Mouse (Mus musculus) gastrocnemius, adult 18-20 months (tissue): Measurements from ENCODE around the gene Slc41a2. TPM values are rescaled to one million over a fixed set of nuclear protein-coding genes. Genes with fewer than 3 reads are reported as not detected.
"Not testable (repeated sequence)": the region's sequence is repeated elsewhere in the genome, so short reads cannot be mapped to it uniquely, and the experiment has no call there.

Experiments used
- DNase-seq: peaks from one replicate; pipeline ENCODE4 v3.0.0; 2021; ENCODE audit warnings: low spot score
- long read RNA-seq, 2 experiments: library from polyadenylated mRNA; stranded (forward); transcript quantifications; one replicate each; pipeline ENCODE4 v2.0.0; 2021
- total RNA-seq, 2 experiments: library from RNA; stranded (reverse); gene quantifications; 2 replicates each; pipeline ENCODE4 v1.2.3; 2021

The Slc41a2 gene
- under 1 TPM; 0.50 to 0.53 TPM for total RNA-seq
- long read RNA-seq, experiment 1, partial matches to known transcripts, result 0 of 2 reads
- long read RNA-seq, experiment 1, other reads (novel, unspliced or antisense), result 2 of 2 reads
- long read RNA-seq, experiment 2, result 0 reads

- peak; percentile 39 for DNase-seq
These were observed at the start of gene Slc41a2 for GRCm38 (mm10) chr10:83337159-83337951. Gene Slc41a2, minus strand, starts transcription at chr10:83337882.

GRCm38 (mm10) chr10:83385330-83385910 is 47.7 kb upstream of the Slc41a2 start:
- DNase-seq, result no peak

- DNase-seq, result no peak
These were observed 47.0 kb upstream of the Slc41a2 start for GRCm38 (mm10) chr10:83384456-83385215.

- no peak for DNase-seq
These were observed 46.2 kb upstream of the Slc41a2 start for GRCm38 (mm10) chr10:83383863-83384262.

GRCm38 (mm10) chr10:83382988-83383387 is 45.3 kb upstream of the Slc41a2 start:
- DNase-seq, result no peak

GRCm38 (mm10) chr10:83382528-83382927 is 44.8 kb upstream of the Slc41a2 start:
- DNase-seq, result no peak

GRCm38 (mm10) chr10:83380501-83380900 is 42.8 kb upstream of the Slc41a2 start:
- DNase-seq, result no peak

DNA sequence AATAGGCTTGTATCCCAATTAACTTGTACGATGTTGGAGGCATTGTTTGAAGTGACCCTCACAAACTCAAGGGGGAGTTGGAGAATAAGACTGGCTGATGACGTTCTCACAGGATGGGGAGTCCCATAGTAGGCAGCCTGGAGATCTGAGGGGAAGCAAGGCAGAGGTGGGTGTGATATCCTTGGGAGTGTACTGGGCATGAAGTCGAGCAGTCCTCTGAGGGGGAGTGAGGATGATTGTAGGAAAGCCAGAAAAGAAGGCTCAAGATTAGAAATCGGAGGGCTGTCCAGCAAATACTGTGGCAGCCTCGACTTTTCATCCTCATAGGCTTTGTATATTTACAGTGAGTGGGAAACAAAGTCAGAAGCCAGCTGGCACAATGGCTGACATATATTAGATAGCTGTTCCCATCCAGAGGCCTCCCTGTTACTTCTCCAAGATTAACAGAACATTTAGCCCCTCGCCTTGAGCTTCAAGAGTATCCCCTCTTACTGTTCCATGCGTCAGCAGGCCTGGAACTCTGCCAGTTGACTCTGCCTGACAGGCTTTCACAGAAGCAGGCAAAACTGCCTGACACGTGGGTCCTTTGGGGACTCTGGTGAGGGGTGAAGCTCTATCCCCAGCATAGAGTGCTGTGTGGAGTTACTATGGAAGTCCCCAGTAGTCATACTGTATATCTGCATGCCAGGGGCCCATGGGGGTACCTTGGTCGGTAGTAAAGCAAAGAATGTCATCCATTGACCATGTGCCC is 40.6 kb upstream of the Slc41a2 start:
- no peak for DNase-seq

DNA sequence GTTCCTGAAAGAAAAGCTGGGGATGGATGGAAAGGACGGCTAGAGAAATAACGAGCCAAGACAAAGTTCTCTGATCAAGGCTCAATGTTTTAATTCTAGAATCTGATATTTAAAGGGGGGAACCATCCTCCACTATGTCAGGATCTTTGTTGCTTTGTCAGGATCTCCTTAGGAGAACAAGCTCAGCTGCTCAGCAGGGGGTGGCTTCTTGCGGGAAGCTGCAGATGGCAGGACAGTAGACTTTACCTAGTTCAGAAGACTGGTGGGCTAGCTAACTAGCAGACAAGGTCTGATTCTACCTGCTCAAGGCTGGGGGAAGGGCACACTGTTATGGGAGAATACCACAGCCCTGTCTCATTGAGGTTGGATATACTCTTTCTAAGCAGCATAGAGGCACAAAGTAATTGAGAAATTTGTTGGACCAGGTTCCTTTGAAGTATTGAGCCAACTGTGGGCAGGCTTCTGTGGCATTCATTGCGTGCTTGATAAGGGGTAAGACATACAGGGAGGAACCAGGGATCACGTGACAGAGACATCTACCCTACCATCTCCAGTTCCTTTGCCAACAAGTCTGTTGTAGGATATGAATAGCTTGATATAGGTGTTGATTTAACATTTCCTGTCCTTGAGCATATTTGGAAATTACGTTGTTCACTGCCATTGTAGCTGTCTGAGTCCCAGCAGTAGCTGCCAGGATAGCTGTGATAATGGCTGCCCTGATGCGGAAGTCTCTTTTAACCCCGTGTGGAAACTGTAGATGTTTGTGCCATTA is 39.4 kb upstream of the Slc41a2 start:
- no peak for DNase-seq

GRCm38 (mm10) chr10:83375458-83375857 is 37.8 kb upstream of the Slc41a2 start:
- not testable (repeated sequence) for DNase-seq

- DNase-seq, result no peak
These were observed 36.5 kb upstream of the Slc41a2 start for GRCm38 (mm10) chr10:83374045-83374656.

GRCm38 (mm10) chr10:83368918-83369317 is 31.2 kb upstream of the Slc41a2 start:
- DNase-seq, result no peak

DNA sequence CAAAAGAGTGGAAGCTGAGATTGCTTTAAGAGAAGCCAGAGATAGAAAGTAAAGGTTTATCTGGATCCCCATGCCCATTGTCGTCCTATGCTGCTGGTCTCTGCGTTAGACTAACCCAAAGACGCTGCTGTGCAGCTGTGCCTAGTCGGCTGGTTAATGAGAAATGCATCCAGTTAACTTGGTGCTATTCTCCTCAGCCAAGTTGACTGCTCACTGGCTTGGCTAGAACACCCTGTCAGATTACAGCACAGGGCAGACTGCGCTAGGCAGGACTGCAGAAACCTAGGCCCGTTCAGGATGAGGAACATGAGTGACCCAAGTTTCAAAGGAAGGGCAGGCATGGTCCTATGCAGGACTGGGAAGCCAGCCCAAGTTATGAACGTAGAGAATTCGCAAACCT is 25.8 kb upstream of the Slc41a2 start:
- DNase-seq, result no peak

DNA sequence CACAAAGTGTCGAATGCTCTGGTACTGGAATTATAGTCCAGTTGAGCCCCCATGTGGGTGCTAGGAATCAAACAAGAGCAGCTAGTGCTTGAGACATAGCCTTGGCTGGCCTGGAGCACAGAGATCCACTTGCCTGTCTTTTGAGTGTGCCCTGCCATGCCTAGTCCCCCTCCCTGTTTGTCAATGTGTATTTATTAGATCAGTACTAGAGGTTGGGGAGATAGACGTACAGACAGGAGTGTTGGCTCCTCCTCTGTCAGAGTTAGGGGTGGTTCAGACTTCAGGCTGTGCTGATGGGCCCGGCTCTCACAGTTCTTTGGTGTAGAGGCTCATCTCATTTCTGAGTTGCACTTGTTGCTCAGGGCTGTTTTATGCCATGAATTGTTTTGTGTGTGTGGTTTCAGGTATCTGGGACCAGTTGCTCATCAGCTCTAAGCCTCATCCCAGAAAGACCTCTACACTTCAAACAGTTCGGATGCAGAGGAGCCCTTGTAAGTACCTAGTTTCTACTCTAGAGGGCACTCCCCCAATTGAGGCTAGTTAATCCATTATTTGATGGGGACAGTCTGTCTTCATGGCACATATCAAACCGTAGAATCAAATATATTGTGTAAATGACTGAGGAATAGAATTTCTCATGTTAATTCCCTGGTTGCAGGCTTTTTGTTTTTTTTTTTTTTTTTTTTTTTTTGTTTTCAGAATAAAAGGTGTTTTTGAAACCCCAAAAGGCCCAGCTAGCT is 24.1 kb upstream of the Slc41a2 start:
- peak; percentile 15 for DNase-seq

DNA sequence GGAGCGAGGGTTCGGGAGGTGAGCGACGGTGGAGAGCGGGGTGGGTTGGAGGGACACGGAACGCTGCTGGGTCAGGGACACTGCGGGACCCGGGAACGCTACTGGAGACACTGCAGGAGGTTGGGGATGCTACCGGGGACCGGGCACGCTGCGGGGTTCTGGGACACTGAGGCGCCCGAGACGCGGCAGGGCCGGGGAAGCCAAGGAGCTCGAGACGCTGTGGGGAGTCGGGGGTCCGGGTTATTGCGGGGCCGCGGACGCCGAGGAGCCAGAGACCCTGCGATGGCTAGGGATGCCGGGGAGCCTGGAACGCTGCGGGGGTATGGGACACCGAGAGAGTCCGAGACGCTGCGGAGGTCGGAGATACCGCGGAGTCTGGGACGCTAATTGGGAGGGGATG is 22.7 kb upstream of the Slc41a2 start:
- no peak for DNase-seq

- DNase-seq, result peak; percentile 97
These were observed 22.3 kb upstream of the Slc41a2 start, which contains the start of gene D10Wsu102e for GRCm38 (mm10) chr10:83359956-83360355. Gene D10Wsu102e, plus strand, starts transcription at chr10:83360221.

DNA sequence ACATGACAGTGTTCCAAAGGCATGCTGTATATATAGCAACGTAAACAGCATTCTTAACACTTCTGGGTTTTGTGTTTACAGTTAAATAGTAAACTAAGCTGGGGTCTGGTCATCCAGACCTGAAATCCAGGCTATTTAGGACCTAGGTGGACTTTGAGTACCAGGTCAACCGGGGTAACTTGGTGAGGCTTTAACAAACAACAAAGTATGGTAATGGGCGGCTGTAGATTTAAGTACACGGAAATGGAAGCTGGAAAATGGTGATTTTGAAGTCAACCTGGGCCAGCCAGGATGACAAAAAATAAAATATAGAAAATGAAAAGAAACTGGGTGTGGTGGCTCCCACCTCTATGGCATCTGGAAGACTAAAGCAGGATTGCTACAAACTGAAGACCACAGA is 21.8 kb upstream of the Slc41a2 start:
- DNase-seq, result no peak

- DNase-seq, result no peak
These were observed 18.7 kb upstream of the Slc41a2 start for GRCm38 (mm10) chr10:83356416-83356815.

DNA sequence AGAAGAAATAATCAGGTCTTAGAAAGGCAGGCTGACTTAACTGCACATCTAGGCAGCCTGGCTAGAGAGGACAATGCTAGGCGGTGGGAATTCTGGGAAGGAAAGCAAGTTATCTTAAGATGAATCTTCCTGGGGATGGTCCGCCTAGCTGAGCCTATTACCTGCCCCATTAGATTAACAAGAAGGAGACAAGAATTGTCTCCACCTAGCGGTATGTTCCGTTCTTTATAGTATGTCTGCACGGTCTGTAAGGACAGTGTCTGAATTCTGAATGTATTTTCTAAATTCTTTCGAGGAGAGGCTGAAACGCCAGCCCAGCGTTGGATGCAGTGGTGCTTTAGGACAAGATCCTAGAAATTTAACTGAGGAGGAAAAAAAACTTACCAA is 16.6 kb upstream of the Slc41a2 start:
- peak; percentile 24 for DNase-seq
